Mouse (Mus musculus): ENCODE measurements around the gene Zdhhc11. TPM values are rescaled to one million over a fixed set of nuclear protein-coding genes. Genes with fewer than 3 reads are reported as not detected.
A peak's percentile ranks its signal among the peaks of the same experiment; 100 is the strongest.
"Not testable (repeated sequence)": the region's sequence is repeated elsewhere in the genome, so short reads cannot be mapped to it uniquely, and the experiment has no call there.

Zdhhc11 gene
- polyA plus RNA-seq, 1 experiment from 2014 or later, result not detected

GRCm38 (mm10) chr13:74009791-74010614, 46.4 kb downstream of the Zdhhc11 start:
- peak overlapping the region; percentile 68 for H3K4me3 ChIP-seq
- peak overlapping the region; percentile 57 for H3K27ac ChIP-seq (replicated peaks)

GRCm38 (mm10) chr13:74010678-74011077, 47.0 kb downstream of the Zdhhc11 start:
- Histone ChIP-seq H3K4me3 (peak overlapping the region; percentile 68), H3K27me3 (replicated peaks; ENCODE audit: low read depth, poor library complexity, severe bottlenecking) (peaks cover 65% of the 10 kb centered on the region), H3K27ac (replicated peaks) (no peak overlapping the region), H3K36me3 (replicated peaks) (no peaks in the 10 kb centered on the region), H3K9me3 (no peaks in the 10 kb centered on the region), H3K4me1 (peaks cover 24% of the 10 kb centered on the region)
- 14% methylated on average over 3 of the region's 3 CpGs for WGBS
- no peak for DNase-seq (ENCODE audit: low spot score)

More at GRCm38 (mm10) chr13:74009791-74010614, 46.4 kb downstream of the Zdhhc11 start:
- H3K9me3 ChIP-seq, result no peaks in the 10 kb centered on the region
- no peaks in the 10 kb centered on the region for H3K36me3 ChIP-seq (replicated peaks)
- DNase-seq (ENCODE audit: low spot score), result peak; percentile 79
- under 1% methylated on average over 55 of the region's 55 CpGs for WGBS
- H3K27me3 ChIP-seq (replicated peaks; ENCODE audit: low read depth, poor library complexity, severe bottlenecking), result peaks cover 66% of the 10 kb centered on the region
- H3K4me1 ChIP-seq, result peaks cover 24% of the 10 kb centered on the region

- H3K27ac ChIP-seq (replicated peaks), result no peak overlapping the region
- peaks cover 1% of the 10 kb centered on the region; the same call in 1 of the 2 replicates for H3K4me1 ChIP-seq
- no peaks in the 10 kb centered on the region for H3K36me3 ChIP-seq (replicated peaks)
- DNase-seq (ENCODE audit: low spot score), result no peak
- WGBS, result 69% methylated on average over 4 of the region's 4 CpGs
- H3K4me3 ChIP-seq, result no peak overlapping the region
- no peaks in the 10 kb centered on the region for H3K9me3 ChIP-seq
- H3K27me3 ChIP-seq (replicated peaks; ENCODE audit: low read depth, poor library complexity, severe bottlenecking), result peaks cover 24% of the 10 kb centered on the region
Observed at GRCm38 (mm10) chr13:74015908-74016307, 52.3 kb downstream of the Zdhhc11 start.

GRCm38 (mm10) chr13:74017426-74017825, 53.8 kb downstream of the Zdhhc11 start:
- Histone ChIP-seq H3K27ac (replicated peaks) (no peak overlapping the region), H3K4me3 (no peak overlapping the region), H3K27me3 (replicated peaks; ENCODE audit: low read depth, poor library complexity, severe bottlenecking) (peaks cover 9% of the 10 kb centered on the region; the same call in 1 of the 2 replicates), H3K4me1 (no peaks in the 10 kb centered on the region), H3K36me3 (replicated peaks) (no peaks in the 10 kb centered on the region), H3K9me3 (no peaks in the 10 kb centered on the region)
- 71% methylated on average over 4 of the region's 4 CpGs for WGBS
- DNase-seq (ENCODE audit: low spot score), result no peak

- not testable (repeated sequence) for DNase-seq (ENCODE audit: low spot score); H3K36me3 ChIP-seq (replicated peaks); H3K9me3 ChIP-seq; H3K4me1 ChIP-seq; H3K27ac ChIP-seq (replicated peaks); H3K4me3 ChIP-seq; H3K27me3 ChIP-seq (replicated peaks; ENCODE audit: low read depth, poor library complexity, severe bottlenecking)
- WGBS, result 89% methylated on average over 8 of the region's 8 CpGs
Observed at GRCm38 (mm10) chr13:74019006-74019405, 55.4 kb downstream of the Zdhhc11 start.

GRCm38 (mm10) chr13:74025151-74026081, 61.8 kb downstream of the Zdhhc11 start:
- no peaks in the 10 kb centered on the region for H3K4me1 ChIP-seq
- H3K27me3 ChIP-seq (replicated peaks; ENCODE audit: low read depth, poor library complexity, severe bottlenecking), result no peaks in the 10 kb centered on the region
- DNase-seq (ENCODE audit: low spot score), result peak; percentile 18
- WGBS, result 69% methylated on average over 4 of the region's 4 CpGs
- H3K9me3 ChIP-seq, result no peaks in the 10 kb centered on the region
- no peaks in the 10 kb centered on the region for H3K36me3 ChIP-seq (replicated peaks)
- H3K27ac ChIP-seq (replicated peaks), result no peak overlapping the region
- H3K4me3 ChIP-seq, result no peak overlapping the region

- H3K27ac ChIP-seq (replicated peaks), result no peak overlapping the region
- 17% methylated on average over 2 of the region's 2 CpGs for WGBS
Observed at GRCm38 (mm10) chr13:74026215-74026614, 62.6 kb downstream of the Zdhhc11 start.

GRCm38 (mm10) chr13:74028116-74028515, 64.5 kb downstream of the Zdhhc11 start:
- Histone ChIP-seq H3K4me3 (no peak overlapping the region), H3K27me3 (replicated peaks; ENCODE audit: low read depth, poor library complexity, severe bottlenecking) (no peaks in the 10 kb centered on the region), H3K27ac (replicated peaks) (no peak overlapping the region), H3K4me1 (no peaks in the 10 kb centered on the region), H3K9me3 (no peaks in the 10 kb centered on the region), H3K36me3 (replicated peaks) (no peaks in the 10 kb centered on the region)
- no peak for DNase-seq (ENCODE audit: low spot score)
- 67% methylated on average over 2 of the region's 2 CpGs for WGBS

More at GRCm38 (mm10) chr13:74026215-74026614, 62.6 kb downstream of the Zdhhc11 start:
- H3K27me3 ChIP-seq (replicated peaks; ENCODE audit: low read depth, poor library complexity, severe bottlenecking), result no peaks in the 10 kb centered on the region
- H3K9me3 ChIP-seq, result no peaks in the 10 kb centered on the region
- no peak overlapping the region for H3K4me3 ChIP-seq
- H3K36me3 ChIP-seq (replicated peaks), result no peaks in the 10 kb centered on the region
- DNase-seq (ENCODE audit: low spot score), result peak; percentile 38
- no peaks in the 10 kb centered on the region for H3K4me1 ChIP-seq

- WGBS, result 80% methylated on average over 2 of the region's 2 CpGs
- Histone ChIP-seq H3K9me3 (no peaks in the 10 kb centered on the region), H3K27me3 (replicated peaks; ENCODE audit: low read depth, poor library complexity, severe bottlenecking) (no peaks in the 10 kb centered on the region), H3K27ac (replicated peaks) (no peak overlapping the region), H3K4me1 (no peaks in the 10 kb centered on the region), H3K4me3 (no peak overlapping the region), H3K36me3 (replicated peaks) (no peaks in the 10 kb centered on the region)
- no peak for DNase-seq (ENCODE audit: low spot score)
Observed at GRCm38 (mm10) chr13:74029013-74029412, 65.4 kb downstream of the Zdhhc11 start.

GRCm38 (mm10) chr13:74030691-74031090, 67.0 kb downstream of the Zdhhc11 start:
- H3K4me1 ChIP-seq, result no peaks in the 10 kb centered on the region
- H3K36me3 ChIP-seq (replicated peaks), result peaks cover 2% of the 10 kb centered on the region; the same call in 1 of the 2 replicates
- no peak for DNase-seq (ENCODE audit: low spot score)
- no peaks in the 10 kb centered on the region for H3K27me3 ChIP-seq (replicated peaks; ENCODE audit: low read depth, poor library complexity, severe bottlenecking)
- H3K9me3 ChIP-seq, result no peaks in the 10 kb centered on the region
- H3K4me3 ChIP-seq, result no peak overlapping the region
- 88% methylated on average over 7 of the region's 7 CpGs for WGBS
- no peak overlapping the region for H3K27ac ChIP-seq (replicated peaks)

GRCm38 (mm10) chr13:74031133-74031532, 67.5 kb downstream of the Zdhhc11 start:
- H3K27me3 ChIP-seq (replicated peaks; ENCODE audit: low read depth, poor library complexity, severe bottlenecking), result no peaks in the 10 kb centered on the region
- H3K4me3 ChIP-seq, result no peak overlapping the region
- H3K27ac ChIP-seq (replicated peaks), result no peak overlapping the region
- H3K9me3 ChIP-seq, result no peaks in the 10 kb centered on the region
- no peaks in the 10 kb centered on the region for H3K4me1 ChIP-seq
- peaks cover 4% of the 10 kb centered on the region; the same call in 1 of the 2 replicates for H3K36me3 ChIP-seq (replicated peaks)
- DNase-seq (ENCODE audit: low spot score), result no peak
- 87% methylated on average over 8 of the region's 8 CpGs for WGBS

- no peaks in the 10 kb centered on the region for H3K27me3 ChIP-seq (replicated peaks; ENCODE audit: low read depth, poor library complexity, severe bottlenecking)
- H3K36me3 ChIP-seq (replicated peaks), result peaks cover 34% of the 10 kb centered on the region
- DNase-seq (ENCODE audit: low spot score), result no peak
- no peak overlapping the region for H3K27ac ChIP-seq (replicated peaks)
- 89% methylated on average over 2 of the region's 2 CpGs for WGBS
- no peak overlapping the region for H3K4me3 ChIP-seq
- no peaks in the 10 kb centered on the region for H3K9me3 ChIP-seq
- no peaks in the 10 kb centered on the region for H3K4me1 ChIP-seq
Observed at GRCm38 (mm10) chr13:74034756-74035155, 71.1 kb downstream of the Zdhhc11 start.
